Mouse (Mus musculus): ENCODE results near the gene Ppan.

Ppan gene

GRCm38 (mm10) chr9:20878710-20879065, 9.3 kb upstream of the Ppan start:
- no peak for DNase-seq (ENCODE audit: low read depth, low spot score)

GRCm38 (mm10) chr9:20879097-20879792, 8.7 kb upstream of the Ppan start, which contains the start of gene Angptl6:
Gene Angptl6, minus strand, starts transcription at chr9:20879727.
- no peak for DNase-seq (ENCODE audit: low read depth, low spot score)

- no peak for DNase-seq (ENCODE audit: low read depth, low spot score)
Measured at GRCm38 (mm10) chr9:20886563-20886962, 1.4 kb upstream of the Ppan start.

GRCm38 (mm10) chr9:20887191-20887590, 784 bp upstream of the Ppan start:
- no peak for DNase-seq (ENCODE audit: low read depth, low spot score)

GRCm38 (mm10) chr9:20888386-20888765, 401 bp downstream of the Ppan start:
- DNase-seq (ENCODE audit: low read depth, low spot score), result no peak

GRCm38 (mm10) chr9:20889185-20890141, 1.5 kb downstream of the Ppan start:
- no peak for DNase-seq (ENCODE audit: low read depth, low spot score)

- DNase-seq (ENCODE audit: low read depth, low spot score), result no peak
Measured at GRCm38 (mm10) chr9:20890411-20890810, 2.4 kb downstream of the Ppan start.

GRCm38 (mm10) chr9:20891339-20892103, 3.5 kb downstream of the Ppan start:
- DNase-seq (ENCODE audit: low read depth, low spot score), result no peak

GRCm38 (mm10) chr9:20892104-20892653, 4.2 kb downstream of the Ppan start:
- DNase-seq (ENCODE audit: low read depth, low spot score), result peak; percentile 45

GRCm38 (mm10) chr9:20893069-20893468, 5.1 kb downstream of the Ppan start:
- DNase-seq (ENCODE audit: low read depth, low spot score), result no peak

GRCm38 (mm10) chr9:20893590-20894343, 5.8 kb downstream of the Ppan start:
- DNase-seq (ENCODE audit: low read depth, low spot score), result no peak

GRCm38 (mm10) chr9:20894629-20895028, 6.7 kb downstream of the Ppan start:
- no peak for DNase-seq (ENCODE audit: low read depth, low spot score)

- DNase-seq (ENCODE audit: low read depth, low spot score), result no peak
Measured at GRCm38 (mm10) chr9:20895382-20895781, 7.4 kb downstream of the Ppan start.

GRCm38 (mm10) chr9:20897736-20898510, 9.9 kb downstream of the Ppan start:
- DNase-seq (ENCODE audit: low read depth, low spot score), result peak; percentile 24

- DNase-seq (ENCODE audit: low read depth, low spot score), result peak; percentile 80
Measured at GRCm38 (mm10) chr9:20898511-20899073, 10.6 kb downstream of the Ppan start, which contains the start of gene Eif3g. Gene Eif3g, minus strand, starts transcription at chr9:20898623.

GRCm38 (mm10) chr9:20901466-20902173, 13.6 kb downstream of the Ppan start:
- DNase-seq (ENCODE audit: low read depth, low spot score), result peak; percentile 70

GRCm38 (mm10) chr9:20902174-20902491, 14.2 kb downstream of the Ppan start:
- DNase-seq (ENCODE audit: low read depth, low spot score), result no peak

- DNase-seq (ENCODE audit: low read depth, low spot score), result no peak
Measured at GRCm38 (mm10) chr9:20909948-20910347, 22.0 kb downstream of the Ppan start.

GRCm38 (mm10) chr9:20916160-20916559, 28.2 kb downstream of the Ppan start:
- DNase-seq (ENCODE audit: low read depth, low spot score), result peak; percentile 50
